Mouse (Mus musculus): Measurements from ENCODE around the gene Ppt1. TPM values are rescaled to one million over a fixed set of nuclear protein-coding genes. Genes with fewer than 3 reads are reported as not detected.

Ppt1 gene
- polyA plus RNA-seq (2015; fragmentation: Nextera tagmentation; extraction: Ambion mirVana), result 91.3 and 98.1 TPM in 2 replicates

DNA sequence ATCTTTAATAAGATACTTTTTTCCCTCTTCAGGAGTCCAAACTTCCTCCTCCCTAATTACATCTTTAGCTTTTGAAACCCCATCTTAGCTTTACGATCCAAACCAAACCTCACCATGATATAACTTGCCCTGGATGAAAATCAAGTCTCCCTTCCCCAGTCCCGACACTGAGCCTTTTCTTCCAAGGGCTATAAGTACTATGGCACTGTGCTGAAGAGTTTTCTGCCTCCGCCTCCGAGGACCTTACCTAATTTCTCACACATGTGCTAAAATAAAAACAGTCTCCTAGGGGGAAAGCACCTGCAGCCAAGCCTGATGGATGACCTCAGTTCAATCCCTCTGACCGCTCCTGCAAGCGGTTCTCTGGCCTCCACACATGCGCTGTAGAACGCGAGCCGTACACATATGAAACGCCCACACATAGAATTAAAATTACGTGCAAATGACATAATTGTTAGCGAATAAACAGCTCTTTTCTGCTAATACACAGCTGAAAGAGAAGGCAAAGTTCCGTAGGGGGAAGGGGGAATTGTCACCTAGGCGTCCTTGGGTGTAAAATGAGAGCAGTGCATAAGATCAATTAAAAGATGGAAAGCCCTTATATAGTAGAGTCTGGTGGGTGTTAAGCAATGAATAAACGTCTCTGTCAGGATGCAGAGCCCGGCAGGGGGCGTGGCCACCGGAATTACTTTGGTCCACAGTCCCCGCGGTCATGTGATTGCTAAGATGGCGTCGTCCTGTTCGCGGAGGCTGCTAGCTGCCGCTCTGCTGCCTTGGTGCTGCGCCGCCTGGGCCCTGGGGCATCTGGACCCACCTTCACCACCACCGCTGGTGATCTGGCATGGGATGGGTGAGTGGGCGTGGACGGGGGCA, at the start of gene Ppt1:
Gene Ppt1, plus strand, starts transcription at position 713 of the 873 bp plus-strand sequence.

DNA sequence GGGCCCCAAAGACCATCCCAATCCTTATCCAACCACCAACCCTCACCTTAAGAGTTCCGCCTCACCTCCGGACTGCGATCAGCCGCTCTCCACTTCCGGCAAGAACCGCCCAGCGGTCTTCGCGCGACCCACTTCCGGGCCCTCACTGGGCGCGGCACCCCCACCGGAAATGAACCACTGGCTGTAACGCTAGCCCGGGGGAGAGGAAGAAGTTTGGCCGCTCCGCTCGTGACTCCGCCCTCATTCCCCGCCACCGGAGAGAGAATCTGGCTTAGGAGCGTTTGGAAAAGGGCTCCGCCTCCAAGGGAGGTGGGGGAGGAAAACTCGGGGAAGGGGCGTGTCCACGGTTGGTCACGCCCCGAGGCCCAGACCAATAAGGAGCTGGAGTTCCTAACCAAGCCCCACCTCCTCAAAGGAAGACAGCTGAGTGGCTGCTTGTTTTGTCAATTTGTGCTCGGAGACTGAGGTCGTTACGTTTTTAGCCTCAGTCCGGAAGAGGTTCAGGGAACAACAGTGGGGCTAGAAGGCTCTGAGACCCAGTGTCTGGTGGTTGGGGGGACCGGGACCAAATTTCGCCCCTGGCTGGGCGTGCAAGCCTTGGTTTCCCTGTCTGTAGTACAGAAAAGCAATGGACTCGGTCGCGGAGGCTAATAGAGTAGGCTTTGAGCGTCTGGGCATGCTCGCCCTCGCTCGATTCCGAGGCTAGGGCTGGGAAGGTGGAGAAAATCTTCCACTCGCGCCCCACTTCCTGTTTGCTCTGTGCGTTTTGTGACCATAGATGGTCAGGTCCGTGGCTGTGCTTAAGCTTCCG, 49.9 kb downstream of the Ppt1 start, which contains the start of gene Cap1:
Gene Cap1, minus strand, starts transcription at position 289 of the 811 bp plus-strand sequence.

Other genes starting within 250 kb of the Ppt1 start
- gene 9530002B09Rik, start 147.0 kb upstream of the Ppt1 start, polyA plus RNA-seq (2015; fragmentation: Nextera tagmentation; extraction: Ambion mirVana), result not detected in 2 replicates
- 55.8 and 60.4 TPM in 2 replicates for gene Cap1, start 49.8 kb downstream of the Ppt1 start, polyA plus RNA-seq (2015; fragmentation: Nextera tagmentation; extraction: Ambion mirVana)
- 32.7 and 37.5 TPM in 2 replicates for gene Mfsd2a, start 124.9 kb downstream of the Ppt1 start, polyA plus RNA-seq (2015; fragmentation: Nextera tagmentation; extraction: Ambion mirVana)
- 27.1 and 28.1 TPM in 2 replicates for gene Mycl, start 159.4 kb downstream of the Ppt1 start, polyA plus RNA-seq (2015; fragmentation: Nextera tagmentation; extraction: Ambion mirVana)
- 17.7 and 19.5 TPM in 2 replicates for gene Trit1, start 180.4 kb downstream of the Ppt1 start, polyA plus RNA-seq (2015; fragmentation: Nextera tagmentation; extraction: Ambion mirVana)